Mouse (Mus musculus) adipose tissue, adult 10 weeks (tissue): ENCODE data around the gene Fbxl4. TPM values are rescaled to one million over a fixed set of nuclear protein-coding genes. Genes with fewer than 3 reads are reported as not detected.

Source experiments
- polyA plus RNA-seq: library from polyadenylated mRNA; stranded (reverse); fragments of 350-450 nt; fragmentation: Illumina TruSeq; extraction: RNeasy Lipid Tissue Mini Kit (QIAGEN cat#74804); gene quantifications from one replicate; pipeline ENCODE4 v1.2.3, GENCODE M21; 2014; ENCODE audit warnings: low read depth, low replicate concordance

The Fbxl4 gene
- polyA plus RNA-seq, result 27.6 TPM

DNA sequence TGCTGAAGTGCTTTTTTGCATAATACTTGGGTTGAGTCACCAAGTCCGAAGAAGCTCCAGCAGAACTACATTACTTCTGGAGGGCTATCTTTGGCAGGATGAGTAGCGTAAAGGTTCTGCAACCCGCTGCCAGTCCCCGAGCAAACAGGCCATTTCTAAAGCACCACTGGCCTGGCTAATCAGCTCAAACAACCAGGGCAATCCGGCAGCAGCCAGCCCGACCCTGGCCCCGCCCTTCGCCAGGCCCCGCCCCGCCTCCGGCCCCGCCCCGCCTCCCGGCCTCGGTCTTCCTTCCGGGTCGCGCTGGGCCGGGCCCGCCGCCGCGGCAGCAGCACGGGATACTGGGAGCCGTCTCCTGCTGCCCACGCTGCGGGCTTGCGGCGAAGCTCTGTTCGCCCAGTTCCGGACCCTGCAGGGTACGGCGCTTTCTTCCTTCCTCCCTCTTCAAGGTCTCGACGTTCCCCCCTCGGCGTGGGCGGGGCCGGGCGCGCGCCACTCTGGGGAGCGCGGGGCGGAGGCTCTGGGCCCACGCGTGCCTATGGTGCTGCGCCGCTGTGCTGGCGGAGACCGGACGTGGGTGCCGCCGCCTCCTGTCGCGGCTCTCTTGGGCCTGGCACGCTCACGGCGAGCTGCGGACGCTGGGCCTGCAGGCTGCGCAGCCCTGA is at the start of gene Fbxl4:
Fbxl4 (plus strand) TSS at position 278 of the 665 bp plus-strand sequence.

Other genes starting within 250 kb of the Fbxl4 start
- not detected for gene Pou3f2, start 130.8 kb downstream of the Fbxl4 start, polyA plus RNA-seq